Mouse (Mus musculus) ovary, adult 10 weeks (tissue): ENCODE measurements around the gene Kmt5b. TPM values are rescaled to one million over a fixed set of nuclear protein-coding genes. Genes with fewer than 3 reads are reported as not detected.

ENCODE experiments used
- polyA plus RNA-seq: library from polyadenylated mRNA; stranded (reverse); fragments of 350-450 nt; fragmentation: Illumina TruSeq; extraction: RNeasy Lipid Tissue Mini Kit (QIAGEN cat#74804); gene quantifications from one replicate; pipeline ENCODE4 v1.2.3, GENCODE M21; 2014

Gene Kmt5b
- 263 TPM for polyA plus RNA-seq

DNA sequence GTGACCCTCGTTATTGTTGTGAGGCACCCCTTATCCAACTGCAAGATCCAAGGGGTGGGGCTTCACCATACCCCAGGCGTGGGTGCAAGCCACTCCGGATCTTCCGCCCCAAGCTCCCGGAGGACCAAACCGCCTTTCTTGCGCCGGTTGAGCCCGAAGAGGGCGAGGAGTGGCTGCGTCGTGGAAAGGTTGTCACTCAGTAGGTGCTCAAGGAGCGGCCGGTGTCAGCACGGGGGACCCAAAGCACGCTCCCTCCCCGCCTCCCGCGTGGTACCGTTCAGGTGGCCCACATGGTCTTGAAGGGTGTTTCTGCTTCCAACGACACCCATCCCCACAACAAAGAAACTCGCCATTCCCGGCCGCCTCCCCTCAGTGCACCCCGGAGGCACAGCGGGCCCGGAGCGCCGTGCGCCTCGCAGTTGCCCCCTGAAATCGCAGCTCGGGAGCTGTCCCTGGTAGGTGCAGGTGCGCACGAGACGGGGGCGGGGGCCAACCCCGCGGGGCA, at the start of gene Kmt5b:
Gene Kmt5b (plus strand): TSS at position 146 of the 505 bp plus-strand sequence.

DNA sequence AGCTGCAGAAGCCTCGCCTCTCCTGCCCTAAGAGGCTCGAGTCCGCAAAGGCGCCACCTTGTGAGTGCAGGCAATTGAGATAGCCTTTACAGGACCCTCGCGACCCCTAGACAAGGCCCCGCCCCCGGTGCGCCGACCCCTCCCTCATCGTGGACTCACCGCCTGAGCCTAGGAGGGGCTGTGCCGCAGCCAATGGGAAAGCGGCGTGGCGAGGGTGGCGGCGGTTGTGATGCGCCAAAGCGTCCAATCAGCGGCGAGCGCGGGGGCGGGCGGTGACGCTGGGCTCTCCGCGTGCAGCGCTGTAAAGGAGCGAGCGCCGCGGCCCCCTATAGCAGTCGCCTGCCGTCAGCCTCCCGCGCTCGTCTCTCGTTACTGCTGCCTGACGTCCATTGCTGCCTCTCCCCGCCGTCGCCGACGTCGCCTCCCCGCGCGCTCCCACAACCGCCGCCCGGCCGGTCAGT, 84.3 kb downstream of the Kmt5b start, which contains the start of gene Chka:
Gene Chka (plus strand): TSS at position 272 of the 461 bp plus-strand sequence.

Other genes starting within 250 kb of the Kmt5b start
- gene Ppp6r3, start 191.7 kb upstream of the Kmt5b start, polyA plus RNA-seq = 208 TPM
- 0.54 TPM for gene Lrp5, start 80.9 kb upstream of the Kmt5b start, polyA plus RNA-seq
- gene 1810055G02Rik, start 59.1 kb upstream of the Kmt5b start, polyA plus RNA-seq = 5.5 TPM
- gene Chka, start 84.4 kb downstream of the Kmt5b start, polyA plus RNA-seq = 102 TPM
- gene Tcirg1, start 139.7 kb downstream of the Kmt5b start, polyA plus RNA-seq = 2.5 TPM
- 1.3 TPM for gene Ndufs8, start 145.4 kb downstream of the Kmt5b start, polyA plus RNA-seq
- 1.7 TPM for gene Aldh3b1, start 162.4 kb downstream of the Kmt5b start, polyA plus RNA-seq
- gene Unc93b1, start 167.8 kb downstream of the Kmt5b start, polyA plus RNA-seq = 0.51 TPM
- gene Aldh3b3, start 191.2 kb downstream of the Kmt5b start, polyA plus RNA-seq = not detected
- not detected for gene Aldh3b2, start 204.9 kb downstream of the Kmt5b start, polyA plus RNA-seq
- 1.3 TPM for gene Acy3, start 219.1 kb downstream of the Kmt5b start, polyA plus RNA-seq
- gene Tbx10, start 225.3 kb downstream of the Kmt5b start, polyA plus RNA-seq = not detected
- gene Nudt8, start 233.2 kb downstream of the Kmt5b start, polyA plus RNA-seq = not detected
- gene Gm49405, start 233.2 kb downstream of the Kmt5b start, polyA plus RNA-seq = not detected
- gene Doc2g, start 235.9 kb downstream of the Kmt5b start, polyA plus RNA-seq = not detected
- 2.2 TPM for gene Ndufv1, start 245.4 kb downstream of the Kmt5b start, polyA plus RNA-seq